Mouse (Mus musculus) sigmoid colon, adult 10 weeks (tissue): ENCODE measurements around the gene Smurf1. TPM values are rescaled to one million over a fixed set of nuclear protein-coding genes. Genes with fewer than 3 reads are reported as not detected.

ENCODE experiments used
- polyA plus RNA-seq: library from polyadenylated mRNA; stranded (reverse); fragments of 350-450 nt; fragmentation: Illumina TruSeq; extraction: RNeasy Lipid Tissue Mini Kit (QIAGEN cat#74804); gene quantifications from one replicate; pipeline ENCODE4 v1.2.3, GENCODE M21; 2014; ENCODE audit warnings: low read depth, low replicate concordance

Smurf1 gene
- polyA plus RNA-seq: 10.9 TPM

GRCm38 (mm10) chr5:144965639-144966351 lies at the start of gene Smurf1:
Gene Smurf1 (minus strand): TSS chr5:144965847.

Other genes with a start within 250 kb of the Smurf1 start
- 0.73 TPM for gene Tmem130, start 204.0 kb downstream of the Smurf1 start, polyA plus RNA-seq
- gene Trrap, start 198.1 kb downstream of the Smurf1 start, polyA plus RNA-seq: 7.4 TPM
- not detected for gene Gm4871, start 66.9 kb upstream of the Smurf1 start, polyA plus RNA-seq
- not detected for gene 1700018F24Rik, start 77.1 kb upstream of the Smurf1 start, polyA plus RNA-seq
- gene Arpc1a, start 118.0 kb upstream of the Smurf1 start, polyA plus RNA-seq: 21.0 TPM
- gene Kpna7, start 118.2 kb upstream of the Smurf1 start, polyA plus RNA-seq: not detected
- 84.1 TPM for gene Arpc1b, start 148.4 kb upstream of the Smurf1 start, polyA plus RNA-seq
- gene Pdap1, start 174.4 kb upstream of the Smurf1 start, polyA plus RNA-seq: 25.1 TPM
- 230 TPM for gene Bud31, start 174.5 kb upstream of the Smurf1 start, polyA plus RNA-seq
- gene Ptcd1, start 201.3 kb upstream of the Smurf1 start, polyA plus RNA-seq: 0.66 TPM
- 2.6 TPM for gene Cpsf4, start 201.4 kb upstream of the Smurf1 start, polyA plus RNA-seq
- gene Atp5j2, start 226.2 kb upstream of the Smurf1 start, polyA plus RNA-seq: 26.2 TPM
- gene Zkscan14, start 236.0 kb upstream of the Smurf1 start, polyA plus RNA-seq: 2.3 TPM
- gene Zkscan5, start 238.7 kb upstream of the Smurf1 start, polyA plus RNA-seq: 6.8 TPM